Mouse (Mus musculus) neural tube, embryonic 11.5 days (tissue): Measurements from ENCODE around the gene Mgat4c. TPM values are rescaled to one million over a fixed set of nuclear protein-coding genes. Genes with fewer than 3 reads are reported as not detected.

Source experiments
- ATAC-seq: fragments of 200-750 bp; cut with Nextera tagmentation; 2 replicates; pipeline ENCODE4 v1.8.0; 2017; ENCODE audit warnings: moderate number of reproducible peaks, mild to moderate bottlenecking, moderate TSS enrichment, moderate library complexity; ENCODE audit not compliant: insufficient read depth, low FRiP score, low TSS enrichment
- DNase-seq: peaks from one replicate; pipeline ENCODE4 v3.0.0-alpha.2; 2015; ENCODE audit warnings: low spot score
- H3K27ac ChIP-seq: fragments of 300-500 bp; sonication (generic); 2 replicates; pipeline ENCODE4 v1.5.1; 2014; ENCODE audit warnings: low read depth, mild to moderate bottlenecking, low read length
- H3K27me3 ChIP-seq: fragments of 300-500 bp; sonication (generic); 2 replicates; pipeline ENCODE4 v1.6.1; 2014; ENCODE audit warnings: mild to moderate bottlenecking, low read length, mixed read lengths; ENCODE audit not compliant: control insufficient read depth, insufficient read depth
- H3K36me3 ChIP-seq: fragments of 300-500 bp; sonication (generic); 2 replicates; pipeline ENCODE4 v1.6.1; 2014; ENCODE audit warnings: mild to moderate bottlenecking, low read length, moderate library complexity, mixed read lengths; ENCODE audit not compliant: control insufficient read depth, insufficient read depth
- H3K4me1 ChIP-seq: fragments of 300-500 bp; sonication (generic); 2 replicates; pipeline ENCODE4 v1.6.1; 2014; ENCODE audit warnings: low read length, mixed read lengths; ENCODE audit not compliant: control insufficient read depth, insufficient read depth
- H3K4me2 ChIP-seq: fragments of 300-500 bp; sonication (generic); 2 replicates; pipeline ENCODE4 v1.6.1; 2014; ENCODE audit warnings: low read depth, mild to moderate bottlenecking, moderate library complexity
- H3K4me3 ChIP-seq: fragments of 300-500 bp; sonication (generic); 2 replicates; pipeline ENCODE4 v1.5.1; 2014; ENCODE audit warnings: low read depth, low read length
- H3K9ac ChIP-seq: fragments of 300-500 bp; sonication (generic); 2 replicates; pipeline ENCODE4 v1.6.1; 2014; ENCODE audit warnings: mild to moderate bottlenecking, low read length
- H3K9me3 ChIP-seq: fragments of 300-500 bp; sonication (generic); 2 replicates; pipeline ENCODE4 v1.6.1; 2016; ENCODE audit warnings: low read length; ENCODE audit not compliant: control insufficient read depth
- WGBS: fragments of 180-500 bp; shearing (Covaris S2); extraction: QIAGEN DNeasy Blood & Tissue Kit; methylation state at CpG from one replicate; pipeline ENCODE4 v1.1.7; 2014; 5-methylcytosine and 5-hydroxymethylcytosine counted together
- polyA plus RNA-seq: library from polyadenylated mRNA; unstranded; fragments of >200 nt; fragmentation: Nextera tagmentation; extraction: Ambion mirVana; gene quantifications from 2 replicates; pipeline ENCODE4 v1.2.1, GENCODE M21; 2014

Gene Mgat4c
- polyA plus RNA-seq, 1 experiment from 2014 or later, result 2.8 TPM

DNA sequence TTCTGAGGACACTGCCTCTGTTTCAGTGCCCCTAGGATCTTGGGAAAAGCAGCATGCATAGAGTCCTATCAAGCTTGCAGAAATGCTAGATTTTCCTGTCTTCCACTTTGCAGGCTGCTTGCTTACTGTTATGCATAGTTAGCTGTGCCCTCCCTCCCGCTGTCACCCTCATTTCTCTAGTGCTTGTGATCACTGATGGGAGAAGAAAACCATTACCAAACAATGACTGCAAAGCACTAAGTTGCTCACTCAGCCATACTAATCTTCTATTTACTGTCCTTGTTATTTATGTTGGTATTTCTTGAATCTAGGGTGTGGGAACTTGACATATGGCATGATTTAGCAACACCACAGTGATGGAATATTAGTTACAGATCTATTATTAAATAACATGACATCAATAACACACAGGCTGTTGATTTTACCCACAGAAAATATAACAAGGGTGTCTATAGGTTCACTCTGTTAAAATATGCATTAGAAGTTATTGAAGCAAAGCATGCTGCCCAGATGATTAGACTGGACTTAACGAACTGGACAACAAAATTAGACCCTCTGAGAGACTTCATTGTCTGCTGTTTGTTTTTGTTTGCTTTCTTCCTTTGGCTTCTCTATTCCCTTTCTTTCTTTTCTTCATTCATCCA is 117.7 kb downstream of the Mgat4c start:
- H3K36me3 ChIP-seq, result no peaks in the 10 kb centered on the region
- peak; percentile 75; the same call in 1 of the 2 replicates for ATAC-seq
- H3K9me3 ChIP-seq, result no peaks in the 10 kb centered on the region
- H3K27me3 ChIP-seq, result no peaks in the 10 kb centered on the region
- H3K4me1 ChIP-seq, result no peaks in the 10 kb centered on the region
- H3K9ac ChIP-seq, result no peak overlapping the region
- no peak overlapping the region for H3K4me2 ChIP-seq
- WGBS, result 62% methylated on average over 2 of the region's 2 CpGs
- H3K4me3 ChIP-seq, result no peak overlapping the region
- H3K27ac ChIP-seq, result no peak overlapping the region
- DNase-seq, result peak; percentile 16

DNA sequence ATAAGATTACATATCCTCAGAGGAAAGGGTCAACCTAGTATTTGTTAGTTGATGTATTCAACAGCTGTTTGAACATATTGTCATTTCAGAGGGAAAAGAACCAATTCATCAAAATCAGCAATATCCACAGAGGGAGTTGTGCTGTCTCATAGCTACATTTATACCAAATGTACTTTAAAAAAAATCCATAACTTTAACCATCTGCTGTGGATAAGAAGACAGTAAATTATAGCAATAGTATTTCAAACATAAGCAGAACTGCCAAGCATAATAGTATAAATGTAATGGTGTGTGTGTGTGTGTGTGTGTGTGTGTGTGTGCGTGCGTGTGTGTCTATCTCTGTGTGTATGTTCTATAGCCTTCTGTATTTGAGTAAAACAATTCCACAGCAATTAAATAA is 127.5 kb downstream of the Mgat4c start:
- WGBS, result 94% methylated on average over 2 of the region's 2 CpGs
- Histone ChIP-seq H3K36me3 (no peaks in the 10 kb centered on the region), H3K4me3 (no peak overlapping the region), H3K4me2 (no peak overlapping the region), H3K9ac (no peak overlapping the region), H3K9me3 (no peaks in the 10 kb centered on the region), H3K4me1 (no peaks in the 10 kb centered on the region), H3K27me3 (no peaks in the 10 kb centered on the region), H3K27ac (no peak overlapping the region)
- ATAC-seq (no peak), DNase-seq (no peak)

DNA sequence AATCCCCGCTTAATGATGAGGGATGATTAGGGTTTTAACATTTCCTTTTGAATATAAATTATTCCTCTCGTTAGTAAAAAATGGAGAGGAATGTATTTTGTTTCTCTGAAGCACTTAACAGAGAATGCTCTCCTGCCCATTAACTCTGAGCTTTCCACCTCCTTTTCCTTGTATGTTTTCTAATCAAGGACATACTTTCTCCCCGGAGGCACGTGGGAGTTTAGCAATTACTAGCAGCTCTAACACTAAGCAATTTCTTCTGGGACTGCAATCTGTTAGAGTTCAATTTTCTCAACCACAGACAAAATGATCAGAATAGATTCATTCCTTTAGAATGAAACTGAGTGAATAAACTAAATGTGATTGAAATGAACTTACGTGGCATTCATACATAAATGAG is 135.6 kb downstream of the Mgat4c start:
- Histone ChIP-seq H3K4me1 (no peaks in the 10 kb centered on the region), H3K4me3 (no peak overlapping the region), H3K9me3 (no peaks in the 10 kb centered on the region), H3K27ac (no peak overlapping the region), H3K36me3 (no peaks in the 10 kb centered on the region), H3K4me2 (no peak overlapping the region), H3K27me3 (no peaks in the 10 kb centered on the region), H3K9ac (no peak overlapping the region)
- DNase-seq (no peak), ATAC-seq (no peak)
- WGBS, result 85% methylated on average over 5 of the region's 5 CpGs

DNA sequence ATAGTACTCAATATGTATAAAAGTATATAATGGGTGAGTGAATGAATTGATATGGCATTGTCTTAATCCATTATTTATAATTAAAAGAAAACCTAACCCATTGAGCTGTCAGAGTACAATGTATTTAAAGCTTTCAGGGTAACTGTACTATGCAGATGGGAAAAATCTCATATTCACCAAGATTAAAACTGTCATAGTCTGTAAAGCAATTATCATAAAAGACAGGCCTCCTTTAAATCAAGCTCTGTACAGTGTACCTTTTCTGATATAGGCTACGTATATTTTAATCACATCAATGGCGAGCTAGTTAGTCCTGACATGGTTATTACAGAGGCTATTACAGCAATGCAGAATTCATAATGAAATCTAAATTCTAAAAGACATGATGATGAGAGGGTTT is 146.7 kb downstream of the Mgat4c start:
- H3K27ac ChIP-seq, result no peak overlapping the region
- no peaks in the 10 kb centered on the region for H3K4me1 ChIP-seq
- no peak overlapping the region for H3K4me3 ChIP-seq
- H3K27me3 ChIP-seq, result no peaks in the 10 kb centered on the region
- H3K9me3 ChIP-seq, result no peaks in the 10 kb centered on the region
- ATAC-seq (no peak), DNase-seq (no peak)
- no peak overlapping the region for H3K9ac ChIP-seq
- no peaks in the 10 kb centered on the region for H3K36me3 ChIP-seq
- no peak overlapping the region for H3K4me2 ChIP-seq
- 83% methylated on average over 2 of the region's 2 CpGs for WGBS

DNA sequence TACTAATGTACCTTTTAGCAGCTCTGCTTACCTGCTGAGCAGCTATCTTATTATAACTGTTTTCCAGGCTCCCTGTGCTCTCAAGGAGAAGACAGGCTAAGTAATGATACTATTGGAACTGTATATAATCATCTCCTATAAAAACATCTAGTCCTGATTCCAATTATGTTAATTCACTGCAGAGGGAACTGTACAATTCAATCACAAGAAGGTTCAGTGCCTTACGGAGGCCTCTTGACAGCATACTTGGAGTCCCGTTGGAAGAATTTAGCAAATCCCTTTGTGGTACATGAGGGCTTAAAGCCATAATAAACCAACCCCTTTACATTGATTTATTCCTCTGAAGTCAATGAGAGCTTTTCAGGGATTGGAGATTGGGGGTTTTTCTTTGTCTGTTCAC is 174.8 kb downstream of the Mgat4c start:
- Histone ChIP-seq H3K4me3 (no peak overlapping the region), H3K27ac (no peak overlapping the region), H3K27me3 (no peaks in the 10 kb centered on the region), H3K9me3 (no peaks in the 10 kb centered on the region), H3K4me2 (no peak overlapping the region), H3K9ac (no peak overlapping the region), H3K36me3 (no peaks in the 10 kb centered on the region), H3K4me1 (no peaks in the 10 kb centered on the region)
- DNase-seq (no peak), ATAC-seq (no peak)
- WGBS, result 59% methylated on average over 2 of the region's 2 CpGs

DNA sequence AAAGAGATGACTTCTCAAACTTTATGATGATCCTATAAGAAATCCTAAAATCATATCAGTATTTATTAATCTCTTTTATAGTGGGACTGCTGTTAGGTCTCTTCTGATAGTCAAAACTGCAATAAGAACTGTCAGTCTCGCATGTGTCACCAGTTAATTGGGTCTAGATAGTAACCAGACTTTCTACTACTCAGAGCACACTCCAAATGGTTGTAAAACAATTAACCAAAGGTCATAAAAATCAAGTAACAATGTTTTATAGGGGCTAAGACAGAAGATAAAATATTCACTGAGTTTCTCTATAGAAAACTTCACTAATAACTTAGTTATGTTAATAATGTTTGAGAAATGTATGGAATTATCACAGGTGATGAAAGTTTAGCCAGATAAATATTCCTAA is 208.6 kb downstream of the Mgat4c start:
- DNase-seq (no peak), ATAC-seq (no peak)
- Histone ChIP-seq H3K9me3 (no peaks in the 10 kb centered on the region), H3K27me3 (no peaks in the 10 kb centered on the region), H3K36me3 (no peaks in the 10 kb centered on the region), H3K27ac (no peak overlapping the region), H3K9ac (no peak overlapping the region), H3K4me2 (no peak overlapping the region), H3K4me3 (no peak overlapping the region), H3K4me1 (no peaks in the 10 kb centered on the region)
- WGBS, result 58% methylated on average over 1 of the region's 1 CpGs

DNA sequence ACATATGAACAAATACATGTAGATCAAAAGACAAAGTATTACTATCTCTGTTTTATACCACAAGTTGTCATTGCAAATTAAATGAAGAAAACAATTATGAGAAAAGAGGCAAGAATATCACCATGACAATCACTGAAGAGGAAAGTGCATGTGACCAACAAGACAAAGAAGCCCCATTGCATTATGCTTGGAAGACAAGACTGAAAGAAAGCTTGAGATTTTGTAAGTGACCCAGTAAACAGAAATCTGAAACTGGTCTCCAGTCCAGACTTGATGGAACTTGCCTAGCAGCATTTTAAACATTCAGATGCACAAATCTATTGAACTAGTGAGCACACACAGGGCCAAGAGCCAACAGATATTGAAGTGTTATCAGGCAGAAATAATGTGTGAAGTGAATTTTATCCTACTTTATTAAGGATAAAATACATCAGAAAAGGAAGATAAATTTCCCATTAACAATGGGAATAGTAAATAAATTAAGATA is 236.1 kb downstream of the Mgat4c start:
- no peaks in the 10 kb centered on the region for H3K9me3 ChIP-seq
- no peaks in the 10 kb centered on the region for H3K4me1 ChIP-seq
- ATAC-seq, result no peak

DNA sequence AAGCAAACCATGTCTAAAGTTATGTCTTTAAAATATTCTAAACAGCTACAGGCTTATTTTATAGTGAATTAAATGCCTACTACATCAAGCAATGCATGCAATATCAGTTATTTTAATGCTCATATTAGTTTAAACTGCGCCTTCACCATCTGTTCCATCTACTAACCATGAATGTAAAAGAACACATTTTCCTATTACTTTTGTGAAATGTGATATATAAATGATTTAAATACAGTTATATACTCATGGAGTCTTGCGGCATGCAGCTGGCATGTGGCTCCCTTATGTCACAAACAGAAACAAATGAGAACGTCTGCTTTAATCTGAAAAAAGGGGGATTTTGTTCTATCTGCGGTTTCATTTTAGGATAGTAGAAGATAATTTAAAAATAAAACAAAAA is 316.3 kb downstream of the Mgat4c start:
- H3K4me1 ChIP-seq, result no peaks in the 10 kb centered on the region
- H3K4me3 ChIP-seq, result no peak overlapping the region
- 89% methylated on average over 4 of the region's 4 CpGs for WGBS
- DNase-seq, result no peak
- H3K27ac ChIP-seq, result no peak overlapping the region
- ATAC-seq, result no peak
- H3K4me2 ChIP-seq, result no peak overlapping the region
- no peaks in the 10 kb centered on the region for H3K36me3 ChIP-seq
- no peaks in the 10 kb centered on the region for H3K27me3 ChIP-seq
- H3K9ac ChIP-seq, result no peak overlapping the region
- no peaks in the 10 kb centered on the region for H3K9me3 ChIP-seq

More for the DNA sequence above, 236.1 kb downstream of the Mgat4c start:
- no peaks in the 10 kb centered on the region for H3K27me3 ChIP-seq
- no peak overlapping the region for H3K4me2 ChIP-seq
- H3K27ac ChIP-seq, result no peak overlapping the region
- H3K36me3 ChIP-seq, result no peaks in the 10 kb centered on the region
- no peak overlapping the region for H3K4me3 ChIP-seq
- H3K9ac ChIP-seq, result no peak overlapping the region
- DNase-seq, result no peak

DNA sequence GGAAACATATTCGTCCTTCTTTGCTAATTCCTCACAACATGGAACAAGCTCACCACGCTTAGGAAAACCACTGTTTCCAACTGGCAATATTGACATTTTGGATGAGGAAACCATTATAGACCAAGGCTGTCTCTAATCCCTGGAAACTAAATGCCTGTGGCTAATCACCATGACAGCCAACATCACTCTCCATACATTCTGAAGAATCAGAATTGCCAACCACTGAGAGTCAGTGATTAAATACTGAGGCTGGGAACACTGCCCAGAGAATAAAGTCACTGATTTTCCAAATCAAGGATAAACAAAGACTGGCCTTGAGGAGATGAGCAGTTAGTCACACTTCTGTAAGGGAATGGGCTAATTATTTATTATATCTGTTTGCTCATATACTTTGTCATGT is 361.2 kb downstream of the Mgat4c start:
- Histone ChIP-seq H3K36me3 (no peaks in the 10 kb centered on the region), H3K4me2 (no peak overlapping the region), H3K27me3 (no peaks in the 10 kb centered on the region), H3K27ac (no peak overlapping the region), H3K4me3 (no peak overlapping the region), H3K4me1 (no peaks in the 10 kb centered on the region), H3K9ac (no peak overlapping the region), H3K9me3 (no peaks in the 10 kb centered on the region)
- no peak for DNase-seq
- no peak; the same call in 1 of the 2 replicates for ATAC-seq
- WGBS, result 64% methylated on average over 2 of the region's 2 CpGs
